8 mouse cellular contexts compared by ENCODE assay signal in genomic region chr1:132312703-132313102, GRCm38 (mm10). TPM values are rescaled to one million over a fixed set of nuclear protein-coding genes. Genes with fewer than 3 reads are reported as not detected.
DNase-seq lines count a peak whose midpoint lies in the region; ATAC-seq and TF ChIP-seq lines count a peak whose summit lies in the region.

No protein-coding gene starts in this region.

- H3K4me1 ChIP-seq in forebrain, embryonic 10.5 days: peaks cover 60% of the 10 kb centered on the region
- H3K4me1 ChIP-seq in forebrain, embryonic 13.5 days: peaks cover 25% of the 10 kb centered on the region
- H3K4me1 ChIP-seq in forebrain, embryonic 16.5 days (replicated peaks; ENCODE audit: control insufficient read depth, insufficient read depth, low read length): peaks cover 18% of the 10 kb centered on the region
- H3K4me1 ChIP-seq in kidney, embryonic 16.5 days (ENCODE audit: insufficient read depth, low read length): peaks cover 32% of the 10 kb centered on the region
- H3K4me1 ChIP-seq in lung, postnatal 0 days (ENCODE audit: insufficient read depth, low read depth, low read length): peaks cover 7% of the 10 kb centered on the region; the same call in 1 of the 2 replicates
- peaks cover 15% of the 10 kb centered on the region; the same call in 1 of the 2 replicates for H3K4me1 ChIP-seq in spleen, adult 2 months (ENCODE audit: control insufficient read depth, insufficient read depth, insufficient read length)

- H3K4me3 ChIP-seq in forebrain, embryonic 10.5 days: no peak overlapping the region
- H3K4me3 ChIP-seq in forebrain, embryonic 13.5 days: no peak overlapping the region
- no peak overlapping the region for H3K4me3 ChIP-seq in forebrain, embryonic 16.5 days (replicated peaks; ENCODE audit: low read length)
- no peak overlapping the region for H3K4me3 ChIP-seq in kidney, embryonic 16.5 days (ENCODE audit: low read length)
- no peak overlapping the region for H3K4me3 ChIP-seq in lung, postnatal 0 days (ENCODE audit: low read depth, low read length)
- no peak overlapping the region for H3K4me3 ChIP-seq in spleen, adult 2 months (ENCODE audit: extremely low read depth, insufficient read depth, insufficient read length)

- no peaks in the 10 kb centered on the region; the same call in 1 of the 2 replicates for H3K36me3 ChIP-seq in forebrain, embryonic 10.5 days (replicated peaks)
- no peaks in the 10 kb centered on the region for H3K36me3 ChIP-seq in forebrain, embryonic 13.5 days (ENCODE audit: poor library complexity, severe bottlenecking)
- H3K36me3 ChIP-seq in forebrain, embryonic 16.5 days (ENCODE audit: control insufficient read depth, insufficient read depth): no peaks in the 10 kb centered on the region
- H3K36me3 ChIP-seq in kidney, embryonic 16.5 days (ENCODE audit: insufficient read depth, low read length): no peaks in the 10 kb centered on the region
- H3K36me3 ChIP-seq in lung, postnatal 0 days (ENCODE audit: insufficient read depth, low read length): no peaks in the 10 kb centered on the region
- H3K36me3 ChIP-seq in spleen, adult 2 months (ENCODE audit: control insufficient read depth, insufficient read depth, low read length): no peaks in the 10 kb centered on the region

- TF ChIP-seq POLR2A in spleen, adult 2 months (IDR thresholded peaks at IDR 0.05; ENCODE audit: low read depth, low read length): no peak

- WGBS in forebrain, embryonic 10.5 days: 67% methylated on average over 3 of the region's 3 CpGs
- WGBS in forebrain, embryonic 13.5 days: 55% methylated on average over 3 of the region's 3 CpGs
- WGBS in forebrain, embryonic 16.5 days: 63% methylated on average over 3 of the region's 3 CpGs
- 62% methylated on average over 3 of the region's 3 CpGs for WGBS in kidney, embryonic 16.5 days
- WGBS in lung, postnatal 0 days: 58% methylated on average over 3 of the region's 3 CpGs
- WGBS in spleen, adult 2 months: 63% methylated on average over 3 of the region's 3 CpGs

- H3K4me2 ChIP-seq in forebrain, embryonic 13.5 days: no peak overlapping the region
- no peak overlapping the region for H3K4me2 ChIP-seq in forebrain, embryonic 16.5 days (ENCODE audit: low read length)
- no peak overlapping the region for H3K4me2 ChIP-seq in kidney, embryonic 16.5 days (replicated peaks; ENCODE audit: low read depth, low read length)
- H3K4me2 ChIP-seq in lung, postnatal 0 days (replicated peaks; ENCODE audit: low read depth, low read length): no peak overlapping the region

- no peaks in the 10 kb centered on the region for H3K9me3 ChIP-seq in forebrain, embryonic 10.5 days
- H3K9me3 ChIP-seq in forebrain, embryonic 13.5 days (replicated peaks): no peaks in the 10 kb centered on the region
- H3K9me3 ChIP-seq in forebrain, embryonic 16.5 days (ENCODE audit: control insufficient read depth, low read length): no peaks in the 10 kb centered on the region
- H3K9me3 ChIP-seq in kidney, embryonic 16.5 days (ENCODE audit: low read length): no peaks in the 10 kb centered on the region
- no peaks in the 10 kb centered on the region for H3K9me3 ChIP-seq in lung, postnatal 0 days (ENCODE audit: low read length)

- peaks cover 52% of the 10 kb centered on the region for H3K27me3 ChIP-seq in forebrain, embryonic 10.5 days (ENCODE audit: poor library complexity, severe bottlenecking)
- H3K27me3 ChIP-seq in forebrain, embryonic 13.5 days: no peaks in the 10 kb centered on the region
- no peaks in the 10 kb centered on the region for H3K27me3 ChIP-seq in forebrain, embryonic 16.5 days (replicated peaks; ENCODE audit: control insufficient read depth, insufficient read depth, low read length)
- peaks cover 21% of the 10 kb centered on the region for H3K27me3 ChIP-seq in kidney, embryonic 16.5 days (ENCODE audit: insufficient read depth, low read length)
- 0 out of 2 replicates have a peak, but pooled peaks cover 2% of the 10 kb centered on the region for H3K27me3 ChIP-seq in lung, postnatal 0 days (replicated peaks; ENCODE audit: insufficient read depth, low read length)
- no peaks in the 10 kb centered on the region for H3K27me3 ChIP-seq in spleen, adult 2 months (ENCODE audit: control insufficient read depth, insufficient read depth, low read length)

- H3K27ac ChIP-seq in forebrain, embryonic 10.5 days: peak overlapping the region; percentile 80
- H3K27ac ChIP-seq in forebrain, embryonic 13.5 days: no peak overlapping the region
- no peak overlapping the region for H3K27ac ChIP-seq in forebrain, embryonic 16.5 days (ENCODE audit: low read length)
- H3K27ac ChIP-seq in kidney, embryonic 16.5 days (ENCODE audit: low read length): no peak overlapping the region
- no peak overlapping the region for H3K27ac ChIP-seq in lung, postnatal 0 days (ENCODE audit: low read length)
- H3K27ac ChIP-seq in spleen, adult 2 months (ENCODE audit: insufficient read depth, low read length): no peak overlapping the region

- no peak overlapping the region for H3K9ac ChIP-seq in forebrain, embryonic 13.5 days
- H3K9ac ChIP-seq in forebrain, embryonic 16.5 days (replicated peaks; ENCODE audit: low read depth, low read length): no peak overlapping the region
- no peak overlapping the region for H3K9ac ChIP-seq in kidney, embryonic 16.5 days (replicated peaks; ENCODE audit: low read length)
- H3K9ac ChIP-seq in lung, postnatal 0 days (replicated peaks; ENCODE audit: low read depth): no peak overlapping the region

- no peak for ATAC-seq in forebrain, embryonic 13.5 days
- ATAC-seq in forebrain, embryonic 16.5 days: 0 out of 2 replicates have a peak, but pooled peaks have one; percentile 5
- ATAC-seq in kidney, embryonic 16.5 days (ENCODE audit: low FRiP score, low TSS enrichment): peak; percentile 70
- ATAC-seq in lung, postnatal 0 days: peak; percentile 42

- peak; percentile 45; the same call in 1 of the 2 replicates for TF ChIP-seq EP300 in lung, postnatal 0 days (IDR thresholded peaks at IDR 0.05)

- TF ChIP-seq CTCF in lung, postnatal 0 days (IDR thresholded peaks at IDR 0.05): peak; percentile 87
- peak; percentile 27; the same call in 1 of the 2 replicates for TF ChIP-seq CTCF in spleen, adult 2 months (IDR thresholded peaks at IDR 0.05; ENCODE audit: extremely low read depth, insufficient read depth, insufficient read length, insufficient replicate concordance)

- DNase-seq in forebrain, embryonic 10.5 days (ENCODE audit: extremely low spot score, low spot score): peak; percentile 56
- peak; percentile 89 for DNase-seq in 3T3-L1 (ENCODE audit: low read depth, low spot score)
- peak; percentile 87 for DNase-seq in adipocyte (ENCODE audit: low spot score)
- DNase-seq in lung, postnatal 0 days (ENCODE audit: low spot score): peak; percentile 88
- peak; percentile 30 to 63 for DNase-seq in spleen, adult 2 months (ENCODE audit: low read depth in 1 of 2, low spot score in 2 of 2)

RNA-seq across cellular contexts. Expression of gene Nuak2, which starts 3.2 kb away (rescaled TPM):
- 49.9 TPM in 2 replicates for polyA plus RNA-seq in forebrain, embryonic 10.5 days (2016; fragmentation: Nextera tagmentation; extraction: Ambion mirVana)
- polyA plus RNA-seq in forebrain, embryonic 13.5 days (2015; fragmentation: Nextera tagmentation; extraction: Ambion mirVana): 28.8 and 36.5 TPM in 2 replicates
- polyA plus RNA-seq in forebrain, embryonic 16.5 days (2015; fragmentation: Nextera tagmentation; extraction: Ambion mirVana): 13.3 and 13.4 TPM in 2 replicates
- polyA plus RNA-seq in kidney, embryonic 16.5 days (2015; fragmentation: Nextera tagmentation; extraction: Ambion mirVana): 4.3 and 5.5 TPM in 2 replicates
- 11.9 and 12.1 TPM in 2 replicates for polyA plus RNA-seq in lung, postnatal 0 days (2015; fragmentation: Nextera tagmentation; extraction: Ambion mirVana)
- polyA plus RNA-seq in spleen, adult 2 months (2012; rRNA removed): 17.4 and 25.5 TPM in 2 replicates

RNA-seq across cellular contexts. Expression of gene Klhdc8a, which starts 14.3 kb away (rescaled TPM):
- 0.30 and 0.33 TPM in 2 replicates for polyA plus RNA-seq in forebrain, embryonic 10.5 days (2016; fragmentation: Nextera tagmentation; extraction: Ambion mirVana)
- 1.2 and 1.6 TPM in 2 replicates for polyA plus RNA-seq in forebrain, embryonic 13.5 days (2015; fragmentation: Nextera tagmentation; extraction: Ambion mirVana)
- 2.7 and 3.4 TPM in 2 replicates for polyA plus RNA-seq in forebrain, embryonic 16.5 days (2015; fragmentation: Nextera tagmentation; extraction: Ambion mirVana)
- polyA plus RNA-seq in kidney, embryonic 16.5 days (2015; fragmentation: Nextera tagmentation; extraction: Ambion mirVana): 1.8 and 2.1 TPM in 2 replicates
- polyA plus RNA-seq in lung, postnatal 0 days (2015; fragmentation: Nextera tagmentation; extraction: Ambion mirVana): 4.1 and 4.4 TPM in 2 replicates
- 0.59 and 0.68 TPM in 2 replicates for polyA plus RNA-seq in spleen, adult 2 months (2012; rRNA removed)
